Mouse (Mus musculus) retina, adult 2 months (tissue): ENCODE measurements around the gene Tmem151b.
A peak's percentile ranks its signal among the peaks of the same experiment; 100 is the strongest.

Experiments
- DNase-seq: peaks from one replicate; pipeline ENCODE4 v3.0.0-alpha.2; 2012; ENCODE audit warnings: low read depth, low spot score

Tmem151b gene

GRCm38 (mm10) chr17:45545278-45545961 lies 4.1 kb downstream of the Tmem151b start:
- no peak for DNase-seq

GRCm38 (mm10) chr17:45544873-45545277 lies 4.6 kb downstream of the Tmem151b start:
- no peak for DNase-seq

- no peak for DNase-seq
Measured at GRCm38 (mm10) chr17:45544001-45544872, 5.2 kb downstream of the Tmem151b start.

GRCm38 (mm10) chr17:45543115-45543514 lies 6.4 kb downstream of the Tmem151b start:
- no peak for DNase-seq

- no peak for DNase-seq
Measured at GRCm38 (mm10) chr17:45542705-45543104, 6.8 kb downstream of the Tmem151b start.

- no peak for DNase-seq
Measured at GRCm38 (mm10) chr17:45542129-45542528, 7.3 kb downstream of the Tmem151b start.

- DNase-seq: no peak
Measured at GRCm38 (mm10) chr17:45539664-45540063, 9.8 kb downstream of the Tmem151b start.

- no peak for DNase-seq
Measured at GRCm38 (mm10) chr17:45538394-45538793, 11.1 kb downstream of the Tmem151b start.

- DNase-seq: no peak
Measured at GRCm38 (mm10) chr17:45536264-45536663, 13.2 kb downstream of the Tmem151b start.

- no peak for DNase-seq
Measured at GRCm38 (mm10) chr17:45532896-45533295, 16.6 kb downstream of the Tmem151b start.

GRCm38 (mm10) chr17:45530346-45530782 lies 19.1 kb downstream of the Tmem151b start:
- DNase-seq: no peak

GRCm38 (mm10) chr17:45526571-45526970 lies 22.9 kb downstream of the Tmem151b start:
- no peak for DNase-seq

- no peak for DNase-seq
Measured at GRCm38 (mm10) chr17:45524961-45525360, 24.5 kb downstream of the Tmem151b start.

- DNase-seq: no peak
Measured at GRCm38 (mm10) chr17:45523263-45523662, 26.2 kb downstream of the Tmem151b start, which contains the start of gene Tcte1. Tcte1 (plus strand) TSS chr17:45523434.

GRCm38 (mm10) chr17:45520136-45520535 lies 29.3 kb downstream of the Tmem151b start:
- no peak for DNase-seq

- DNase-seq: no peak
Measured at GRCm38 (mm10) chr17:45518766-45519475, 30.6 kb downstream of the Tmem151b start.

GRCm38 (mm10) chr17:45517549-45518215 lies 31.8 kb downstream of the Tmem151b start:
- DNase-seq: no peak

- no peak for DNase-seq
Measured at GRCm38 (mm10) chr17:45517135-45517534, 32.3 kb downstream of the Tmem151b start.

GRCm38 (mm10) chr17:45516488-45516887 lies 33.0 kb downstream of the Tmem151b start:
- peak; percentile 48 for DNase-seq

- DNase-seq: no peak
Measured at GRCm38 (mm10) chr17:45515806-45516205, 33.7 kb downstream of the Tmem151b start.

- no peak for DNase-seq
Measured at GRCm38 (mm10) chr17:45515204-45515726, 34.2 kb downstream of the Tmem151b start.
